Mouse (Mus musculus) c-Kit-positive CD71-positive TER-119-negative erythroid progenitor cells, embryonic 14.5 days (primary cell): ENCODE measurements around the gene D1Ertd622e.

ENCODE experiments used
- DNase-seq: peaks from one replicate; pipeline ENCODE4 v3.0.0-alpha.2; 2013; ENCODE audit warnings: low read depth

The D1Ertd622e gene

GRCm38 (mm10) chr1:97580270-97580669 is 81.6 kb downstream of the D1Ertd622e start:
- no peak for DNase-seq

DNA sequence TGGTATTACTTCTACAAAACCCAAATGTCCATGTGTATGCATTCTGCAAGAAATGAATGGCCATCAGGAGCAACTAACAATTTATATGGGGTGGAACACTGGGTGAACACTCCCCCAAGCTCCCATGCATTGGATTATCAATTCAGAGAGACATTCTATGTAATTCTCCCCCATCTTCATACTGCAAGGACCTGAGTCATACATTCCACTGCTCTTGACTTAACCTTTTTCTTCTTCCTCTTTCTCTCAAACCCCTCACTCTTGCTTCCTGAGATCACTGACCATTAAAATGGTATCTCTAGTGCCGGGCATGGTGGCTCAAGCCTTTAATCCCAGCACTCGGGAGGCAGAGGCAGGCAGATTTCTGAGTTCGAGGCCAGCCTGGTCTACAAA is 83.9 kb downstream of the D1Ertd622e start:
- DNase-seq, result no peak

- DNase-seq, result no peak
Observed at GRCm38 (mm10) chr1:97577062-97578024, 84.5 kb downstream of the D1Ertd622e start.

DNA sequence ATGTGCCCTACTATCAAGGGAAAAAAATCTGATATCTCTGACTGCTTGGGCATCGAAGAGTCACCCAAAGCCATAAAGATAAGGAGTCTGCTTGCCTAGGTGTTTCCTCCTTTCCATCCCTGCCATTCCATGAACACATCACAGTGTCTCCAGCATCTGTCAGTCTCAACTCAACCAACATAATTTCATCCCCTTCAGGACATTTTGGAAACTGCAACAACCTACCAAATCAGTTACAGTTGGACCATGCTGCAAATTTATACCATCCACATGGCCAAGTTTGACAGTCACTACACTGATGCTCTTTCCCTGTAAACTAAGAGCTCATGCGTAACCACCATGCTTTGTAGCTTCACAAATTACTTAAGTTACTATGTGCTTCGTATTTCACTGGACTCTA is 85.3 kb downstream of the D1Ertd622e start:
- DNase-seq, result no peak

- DNase-seq, result no peak
Observed at GRCm38 (mm10) chr1:97570814-97571213, 91.1 kb downstream of the D1Ertd622e start.

DNA sequence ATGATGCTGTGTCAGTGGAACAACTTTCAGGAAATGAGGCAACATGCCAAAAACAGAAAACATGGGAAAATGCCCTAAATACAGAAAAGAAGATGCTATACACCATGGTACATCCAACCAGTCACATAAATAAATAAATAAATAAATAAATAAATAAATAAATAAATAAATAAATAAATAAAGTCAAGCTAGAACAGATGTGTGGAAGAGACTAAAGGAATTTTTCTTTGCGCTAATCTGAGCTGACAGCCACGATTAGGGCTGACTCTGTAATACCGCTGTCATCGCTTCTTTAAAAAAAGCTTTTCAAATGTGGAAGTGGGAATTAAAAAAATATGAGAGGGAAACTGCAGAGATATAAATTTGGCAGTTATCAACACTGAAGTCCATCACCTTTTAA is 93.9 kb downstream of the D1Ertd622e start:
- DNase-seq, result no peak

GRCm38 (mm10) chr1:97564641-97565040 is 97.2 kb downstream of the D1Ertd622e start:
- no peak for DNase-seq

GRCm38 (mm10) chr1:97562867-97563266 is 99.0 kb downstream of the D1Ertd622e start:
- no peak for DNase-seq
